ENCODE assay signal across 19 mouse cellular contexts in the genomic region with DNA sequence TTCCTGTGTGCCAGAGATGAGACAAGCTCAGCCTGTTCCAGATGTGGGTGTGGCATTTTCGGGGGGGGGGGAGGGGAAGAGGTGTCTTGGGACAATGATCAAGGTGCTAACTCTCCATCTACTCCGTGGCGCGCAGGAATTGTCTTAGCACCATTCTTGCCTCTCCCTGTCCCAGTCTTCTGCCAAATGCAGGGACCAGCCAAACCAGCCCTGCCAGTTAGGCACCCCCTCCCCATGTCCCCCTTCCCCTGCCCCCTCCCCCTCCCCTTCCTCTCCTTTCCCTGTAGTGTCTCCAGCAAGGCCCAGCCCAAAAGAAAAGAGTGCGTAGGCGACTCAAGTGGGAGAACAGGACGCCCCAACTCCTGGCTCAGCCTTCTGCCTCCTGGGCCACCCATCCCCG. TPM values are rescaled to one million over a fixed set of nuclear protein-coding genes. Genes with fewer than 3 reads are reported as not detected.
"Had no signal": no experiment of that assay in that cellular context is flagged by ENCODE, and none has a peak within 500 bp of the region (broad histone marks: within the 10 kb centered on the region; RNA-seq: fewer than 3 reads in every experiment).

No protein-coding gene starts in this region.

- H3K4me2 ChIP-seq: limb, embryonic 13.5 days; liver, embryonic 11.5 days; liver, embryonic 15.5 days; midbrain, embryonic 12.5 days; neural tube, embryonic 13.5 days; stomach, embryonic 15.5 days had no signal

- ATAC-seq: hindbrain, postnatal 0 days; lung, postnatal 0 days; midbrain, embryonic 16.5 days had no signal

- H3K9ac ChIP-seq: limb, embryonic 13.5 days; liver, embryonic 15.5 days; midbrain, embryonic 12.5 days; neural tube, embryonic 13.5 days; stomach, embryonic 15.5 days had no signal

- H3K27me3 ChIP-seq: limb, embryonic 13.5 days; midbrain, embryonic 12.5 days; neural tube, embryonic 13.5 days; stomach, embryonic 15.5 days had no signal

- H3K36me3 ChIP-seq: limb, embryonic 13.5 days; liver, embryonic 15.5 days; midbrain, embryonic 12.5 days; neural tube, embryonic 13.5 days; stomach, embryonic 15.5 days had no signal

- H3K27ac ChIP-seq: hindbrain, postnatal 0 days; kidney, postnatal 0 days; limb, embryonic 13.5 days; liver, embryonic 15.5 days; macrophage; midbrain, embryonic 12.5 days; neural tube, embryonic 13.5 days; stomach, embryonic 15.5 days had no signal

- H3K9me3 ChIP-seq: limb, embryonic 13.5 days; liver, embryonic 15.5 days; midbrain, embryonic 12.5 days; neural tube, embryonic 13.5 days; stomach, embryonic 15.5 days had no signal

- H3K4me1 ChIP-seq: limb, embryonic 13.5 days; liver, embryonic 15.5 days; midbrain, embryonic 12.5 days; neural tube, embryonic 13.5 days had no signal

- H3K4me3 ChIP-seq: limb, embryonic 13.5 days; liver, embryonic 15.5 days; midbrain, embryonic 12.5 days; neural tube, embryonic 13.5 days; stomach, embryonic 15.5 days had no signal

- DNase-seq: kidney, adult 11 months; kidney, postnatal 36 days; layer of hippocampus, adult 9-11 months; layer of hippocampus, postnatal 36 days; retina, postnatal 1 day; right cerebral cortex, postnatal 4 days; spleen, adult 18-20 months; thymus, postnatal 14 days had no signal

RNA-seq across cellular contexts. Expression of a gene that starts 16.8 kb away (rescaled TPM):
- polyA plus RNA-seq: liver, embryonic 15.5 days had no signal

RNA-seq across cellular contexts. Expression of a gene that starts 41.2 kb away (rescaled TPM):
- polyA plus RNA-seq: hindbrain, postnatal 0 days; kidney, postnatal 0 days; limb, embryonic 13.5 days; liver, embryonic 11.5 days; liver, embryonic 15.5 days; lung, postnatal 0 days; macrophage; midbrain, embryonic 12.5 days; midbrain, embryonic 16.5 days; neural tube, embryonic 13.5 days; stomach, embryonic 15.5 days had no signal

RNA-seq across cellular contexts. Expression of a gene that starts 45.8 kb away (rescaled TPM):
- polyA plus RNA-seq: macrophage had no signal
